Mouse (Mus musculus): ENCODE data around the gene Ssh2. TPM values are rescaled to one million over a fixed set of nuclear protein-coding genes. Genes with fewer than 3 reads are reported as not detected.

Gene Ssh2
- polyA plus RNA-seq, 1 experiment from 2014 or later = 26.6 TPM

DNA sequence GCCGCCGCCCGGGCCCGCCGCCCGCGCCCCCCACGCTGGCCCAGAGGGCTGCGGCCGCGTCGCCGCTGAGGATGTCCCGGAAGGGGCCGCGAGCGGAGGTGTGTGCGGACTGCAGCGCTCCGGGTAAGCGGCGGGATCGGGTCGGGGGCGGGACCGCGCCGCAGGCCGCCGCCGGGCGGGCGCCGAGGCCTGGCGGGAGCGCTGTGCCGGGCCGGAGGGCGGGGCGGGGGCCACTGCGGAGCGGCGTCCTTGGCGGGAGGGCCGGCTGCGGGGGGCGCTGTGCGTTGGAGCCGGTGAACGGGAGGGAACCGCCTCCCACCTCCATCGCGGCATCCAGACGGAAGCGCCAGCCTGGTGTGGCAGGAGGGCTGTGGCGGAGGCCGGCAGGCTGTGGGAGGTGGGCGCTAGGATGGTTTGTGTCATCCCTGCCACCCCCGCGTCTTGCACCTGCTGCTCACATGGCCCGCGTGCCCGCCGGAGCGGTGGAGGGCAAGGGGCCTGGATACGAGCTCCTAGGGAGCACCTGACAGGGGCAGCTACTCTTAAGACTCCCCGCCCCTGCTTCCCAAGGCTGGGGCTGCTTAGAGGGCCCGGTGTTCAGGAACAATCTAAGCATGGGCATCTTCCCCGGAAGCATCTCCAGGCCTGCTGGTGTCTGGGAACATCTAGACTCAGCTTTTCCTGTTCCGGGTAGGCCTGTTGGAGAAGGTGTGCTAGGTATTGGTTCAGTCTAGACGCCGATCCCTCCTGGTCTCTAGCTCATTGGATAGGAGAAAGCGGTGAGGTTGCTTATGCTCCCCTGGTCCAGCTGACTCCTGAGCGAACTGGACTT is 277.6 kb downstream of the Ssh2 start, which contains the start of gene Git1:
Gene Git1, plus strand, starts transcription at position 51 of the 832 bp plus-strand sequence.
- H3K4me1 ChIP-seq (ENCODE audit: control insufficient read depth, insufficient read depth, low read length) = peaks cover 42% of the 10 kb centered on the region
- peak within 1 kb of the TSS; percentile 89 for H3K27ac ChIP-seq (replicated peaks; ENCODE audit: low read depth, low read length)
- ATAC-seq (ENCODE audit: low FRiP score, low TSS enrichment) = no peak
- peak within 1 kb of the TSS; percentile 81 for H3K4me2 ChIP-seq (ENCODE audit: low read length)
- 1% methylated on average over 59 of the region's 74 CpGs for whole genome bisulfite sequencing
- H3K9ac ChIP-seq (replicated peaks; ENCODE audit: low read length) = peak within 1 kb of the TSS; percentile 93
- H3K9me3 ChIP-seq (ENCODE audit: control insufficient read depth, low read length) = no peaks in the 10 kb centered on the region
- peak; percentile 60 for DNase-seq
- H3K4me3 ChIP-seq (replicated peaks; ENCODE audit: low read depth, low read length) = peak within 1 kb of the TSS; percentile 87
- 0 out of 2 replicates have a peak, but pooled peaks cover 1% of the 10 kb centered on the region for H3K36me3 ChIP-seq (ENCODE audit: control insufficient read depth, insufficient read depth, low read length)
- H3K27me3 ChIP-seq (ENCODE audit: control insufficient read depth, insufficient read depth, low read length) = no peaks in the 10 kb centered on the region

DNA sequence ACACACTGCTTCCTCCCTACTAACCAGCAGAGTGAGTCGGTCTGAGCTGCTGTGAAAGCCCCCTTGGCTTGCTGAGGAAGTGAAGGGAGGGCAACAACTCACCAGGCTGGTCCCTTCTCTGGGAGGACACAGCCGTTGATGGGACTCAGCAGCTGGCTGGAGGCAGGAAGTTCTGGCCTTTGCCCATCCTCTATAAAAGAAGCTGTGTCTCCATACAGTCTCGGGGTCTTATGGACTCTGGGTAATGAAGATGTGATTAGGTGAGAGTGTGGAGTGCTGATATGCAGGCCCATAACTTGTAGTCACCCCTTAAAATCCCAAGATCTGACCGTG is 278.2 kb downstream of the Ssh2 start:
- Histone ChIP-seq H3K36me3 (ENCODE audit: control insufficient read depth, insufficient read depth, low read length) (peaks cover 7% of the 10 kb centered on the region; the same call in 1 of the 2 replicates), H3K4me1 (ENCODE audit: control insufficient read depth, insufficient read depth, low read length) (peaks cover 42% of the 10 kb centered on the region), H3K27ac (replicated peaks; ENCODE audit: low read depth, low read length) (peak overlapping the region; percentile 89), H3K4me3 (replicated peaks; ENCODE audit: low read depth, low read length) (peak overlapping the region; percentile 87), H3K9me3 (ENCODE audit: control insufficient read depth, low read length) (no peaks in the 10 kb centered on the region), H3K27me3 (ENCODE audit: control insufficient read depth, insufficient read depth, low read length) (no peaks in the 10 kb centered on the region), H3K9ac (replicated peaks; ENCODE audit: low read length) (peak overlapping the region; percentile 93), H3K4me2 (ENCODE audit: low read length) (peak overlapping the region; percentile 81)
- WGBS = 29% methylated on average over 4 of the region's 4 CpGs
- DNase-seq (no peak), ATAC-seq (ENCODE audit: low FRiP score, low TSS enrichment) (no peak)

DNA sequence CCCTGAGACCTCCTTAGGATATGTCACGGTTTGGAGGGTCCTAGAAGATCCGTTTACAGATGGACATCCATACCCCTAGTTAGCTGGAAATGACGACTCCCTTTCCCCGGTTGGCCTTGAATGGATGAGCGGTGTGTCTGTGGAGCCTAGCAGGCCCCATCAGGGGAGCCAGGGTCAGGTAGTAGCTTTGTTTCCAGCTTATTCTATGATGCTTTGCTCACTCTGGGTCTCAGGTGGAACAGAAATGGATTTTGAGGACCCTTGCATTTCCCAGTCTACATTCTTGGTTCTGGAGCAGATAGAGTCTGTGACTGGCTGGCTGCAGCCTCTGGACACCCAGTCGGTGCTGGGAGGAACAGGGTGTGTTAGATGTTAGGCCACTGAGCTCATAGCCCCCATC is 278.7 kb downstream of the Ssh2 start:
- Histone ChIP-seq H3K4me3 (replicated peaks; ENCODE audit: low read depth, low read length) (peak overlapping the region; percentile 87), H3K4me1 (ENCODE audit: control insufficient read depth, insufficient read depth, low read length) (peaks cover 42% of the 10 kb centered on the region), H3K9me3 (ENCODE audit: control insufficient read depth, low read length) (no peaks in the 10 kb centered on the region), H3K27ac (replicated peaks; ENCODE audit: low read depth, low read length) (no peak overlapping the region), H3K27me3 (ENCODE audit: control insufficient read depth, insufficient read depth, low read length) (no peaks in the 10 kb centered on the region), H3K4me2 (ENCODE audit: low read length) (peak overlapping the region; percentile 81), H3K36me3 (ENCODE audit: control insufficient read depth, insufficient read depth, low read length) (peaks cover 12% of the 10 kb centered on the region), H3K9ac (replicated peaks; ENCODE audit: low read length) (peak overlapping the region; percentile 93)
- no peak for ATAC-seq (ENCODE audit: low FRiP score, low TSS enrichment)
- 73% methylated on average over 6 of the region's 6 CpGs for WGBS
- no peak for DNase-seq

DNA sequence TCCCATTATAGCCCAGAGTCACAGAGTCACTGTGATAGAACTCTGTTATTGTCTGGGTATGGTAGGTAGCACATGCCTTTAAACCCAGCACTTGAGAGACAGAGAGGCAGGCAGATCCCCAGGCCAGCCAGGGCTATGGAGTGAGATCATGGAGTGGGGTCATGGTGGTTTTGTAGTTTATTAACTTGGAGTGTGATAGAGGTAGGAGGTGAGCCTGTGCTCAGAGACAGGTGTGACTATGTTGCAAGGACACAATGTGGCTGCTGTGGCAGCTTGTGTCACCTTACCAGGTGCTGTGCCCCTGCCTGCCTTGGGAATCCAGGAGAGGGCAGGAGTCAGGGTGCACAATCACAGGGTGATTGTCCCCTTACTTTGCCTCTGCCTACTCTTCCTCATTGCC is 279.4 kb downstream of the Ssh2 start:
- H3K9me3 ChIP-seq (ENCODE audit: control insufficient read depth, low read length) = no peaks in the 10 kb centered on the region
- no peak for ATAC-seq (ENCODE audit: low FRiP score, low TSS enrichment)
- peaks cover 19% of the 10 kb centered on the region for H3K36me3 ChIP-seq (ENCODE audit: control insufficient read depth, insufficient read depth, low read length)
- no peak overlapping the region for H3K9ac ChIP-seq (replicated peaks; ENCODE audit: low read length)
- H3K27me3 ChIP-seq (ENCODE audit: control insufficient read depth, insufficient read depth, low read length) = no peaks in the 10 kb centered on the region
- no peak overlapping the region for H3K4me3 ChIP-seq (replicated peaks; ENCODE audit: low read depth, low read length)
- peak overlapping the region; percentile 81; the same call in 1 of the 2 replicates for H3K4me2 ChIP-seq (ENCODE audit: low read length)
- DNase-seq = no peak
- H3K27ac ChIP-seq (replicated peaks; ENCODE audit: low read depth, low read length) = no peak overlapping the region
- peaks cover 39% of the 10 kb centered on the region for H3K4me1 ChIP-seq (ENCODE audit: control insufficient read depth, insufficient read depth, low read length)

DNA sequence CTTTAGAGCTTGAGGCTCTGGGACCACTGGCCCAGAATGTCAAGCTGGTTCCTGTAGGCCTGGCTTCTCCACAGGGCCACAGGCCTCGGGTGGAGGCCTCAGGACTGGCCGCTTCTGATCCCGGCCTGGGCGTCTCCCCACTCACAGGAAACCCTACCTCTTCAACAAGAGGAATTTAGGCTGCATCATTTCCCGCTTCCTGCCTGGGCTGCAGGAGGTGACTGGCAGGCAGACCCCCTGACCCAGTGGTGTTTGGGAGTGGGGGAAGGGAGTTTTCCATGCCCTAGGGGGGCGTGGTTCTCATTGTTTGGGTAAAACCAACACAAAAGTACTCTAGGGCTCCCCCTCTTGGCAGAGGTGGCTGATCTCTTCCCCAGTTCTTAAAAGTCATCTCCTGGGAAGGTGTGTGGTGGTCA is 281.3 kb downstream of the Ssh2 start:
- ATAC-seq (ENCODE audit: low FRiP score, low TSS enrichment) (no peak), DNase-seq (peak; percentile 61)
- H3K27me3 ChIP-seq (ENCODE audit: control insufficient read depth, insufficient read depth, low read length) = no peaks in the 10 kb centered on the region
- H3K4me1 ChIP-seq (ENCODE audit: control insufficient read depth, insufficient read depth, low read length) = peaks cover 30% of the 10 kb centered on the region
- H3K27ac ChIP-seq (replicated peaks; ENCODE audit: low read depth, low read length) = 0 out of 2 replicates have a peak overlapping the region, but pooled peaks have one; percentile 9
- H3K4me2 ChIP-seq (ENCODE audit: low read length) = no peak overlapping the region
- H3K4me3 ChIP-seq (replicated peaks; ENCODE audit: low read depth, low read length) = no peak overlapping the region
- peaks cover 34% of the 10 kb centered on the region for H3K36me3 ChIP-seq (ENCODE audit: control insufficient read depth, insufficient read depth, low read length)
- WGBS = 17% methylated on average over 6 of the region's 6 CpGs
- no peak overlapping the region for H3K9ac ChIP-seq (replicated peaks; ENCODE audit: low read length)
- H3K9me3 ChIP-seq (ENCODE audit: control insufficient read depth, low read length) = no peaks in the 10 kb centered on the region

DNA sequence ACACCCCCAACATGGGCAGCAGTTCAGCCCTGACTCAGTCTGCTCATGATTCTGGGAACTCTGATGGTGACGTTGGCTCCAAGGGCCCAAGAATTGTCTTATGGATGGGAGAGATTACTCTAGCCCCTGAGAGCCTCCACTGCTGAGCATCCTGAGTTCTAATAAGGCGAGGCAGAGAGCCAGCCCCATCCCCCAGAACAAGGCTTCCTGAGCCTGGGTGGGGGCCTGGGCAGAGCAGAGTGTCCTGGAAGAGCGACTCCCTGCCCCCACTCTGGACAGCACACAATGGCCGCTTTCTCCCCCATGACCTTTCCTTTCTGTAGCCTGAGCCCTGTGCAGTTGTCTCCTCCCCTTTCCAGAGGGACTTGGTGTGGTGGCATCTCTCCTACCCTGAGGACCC is 281.8 kb downstream of the Ssh2 start:
- peaks cover 29% of the 10 kb centered on the region for H3K4me1 ChIP-seq (ENCODE audit: control insufficient read depth, insufficient read depth, low read length)
- H3K27me3 ChIP-seq (ENCODE audit: control insufficient read depth, insufficient read depth, low read length) = no peaks in the 10 kb centered on the region
- no peak overlapping the region for H3K4me2 ChIP-seq (ENCODE audit: low read length)
- H3K4me3 ChIP-seq (replicated peaks; ENCODE audit: low read depth, low read length) = no peak overlapping the region
- H3K27ac ChIP-seq (replicated peaks; ENCODE audit: low read depth, low read length) = peak overlapping the region; percentile 26; the same call in 1 of the 2 replicates
- H3K36me3 ChIP-seq (ENCODE audit: control insufficient read depth, insufficient read depth, low read length) = peaks cover 37% of the 10 kb centered on the region
- DNase-seq (no peak), ATAC-seq (ENCODE audit: low FRiP score, low TSS enrichment) (no peak)
- no peaks in the 10 kb centered on the region for H3K9me3 ChIP-seq (ENCODE audit: control insufficient read depth, low read length)
- H3K9ac ChIP-seq (replicated peaks; ENCODE audit: low read length) = no peak overlapping the region
- 35% methylated on average over 3 of the region's 4 CpGs for WGBS

DNA sequence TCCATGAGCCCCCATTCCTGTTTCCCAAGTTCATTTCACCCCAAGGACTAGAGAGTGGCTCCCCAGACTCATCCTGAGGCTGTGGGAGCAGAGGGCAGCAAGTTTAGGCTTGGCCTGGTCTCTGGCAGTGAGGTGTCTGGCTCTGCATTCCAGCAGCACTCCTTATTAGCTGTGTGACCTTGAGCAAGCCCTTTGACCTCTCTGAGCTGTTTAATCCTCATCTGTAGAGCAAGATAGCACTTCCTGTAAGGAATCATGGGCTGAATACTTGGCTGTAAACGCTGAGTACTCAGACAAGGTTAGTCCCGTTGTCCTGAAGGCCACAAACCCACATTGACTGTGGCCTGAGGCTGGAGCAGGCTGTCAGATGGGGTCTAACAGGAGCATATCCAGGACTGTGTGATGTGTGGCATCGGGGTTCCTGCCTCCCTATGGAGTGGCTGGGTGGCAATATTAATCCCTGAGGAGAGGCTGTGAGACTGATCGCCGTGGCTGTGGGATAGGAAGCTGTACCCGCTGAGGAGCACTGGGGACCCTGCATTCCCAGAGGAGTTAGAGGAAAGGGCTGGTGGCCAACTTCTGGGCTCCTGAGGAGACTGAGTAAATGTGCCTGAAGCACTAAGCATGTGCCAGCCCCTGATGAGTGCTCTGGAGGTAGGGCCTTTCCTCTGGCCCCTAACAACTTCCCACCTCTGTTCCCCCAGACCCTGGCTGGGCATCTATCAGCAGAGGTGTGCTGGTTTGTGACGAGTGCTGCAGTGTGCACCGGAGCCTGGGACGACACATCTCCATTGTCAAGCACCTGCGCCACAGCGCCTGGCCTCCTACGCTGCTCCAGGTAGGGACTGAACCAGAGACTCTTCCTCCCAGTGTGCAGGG is 282.4 kb downstream of the Ssh2 start:
- Histone ChIP-seq H3K9ac (replicated peaks; ENCODE audit: low read length) (no peak overlapping the region), H3K4me2 (ENCODE audit: low read length) (no peak overlapping the region), H3K4me1 (ENCODE audit: control insufficient read depth, insufficient read depth, low read length) (peaks cover 29% of the 10 kb centered on the region), H3K27me3 (ENCODE audit: control insufficient read depth, insufficient read depth, low read length) (no peaks in the 10 kb centered on the region), H3K4me3 (replicated peaks; ENCODE audit: low read depth, low read length) (no peak overlapping the region), H3K9me3 (ENCODE audit: control insufficient read depth, low read length) (no peaks in the 10 kb centered on the region), H3K27ac (replicated peaks; ENCODE audit: low read depth, low read length) (peak overlapping the region; percentile 26; the same call in 1 of the 2 replicates), H3K36me3 (ENCODE audit: control insufficient read depth, insufficient read depth, low read length) (peaks cover 43% of the 10 kb centered on the region)
- DNase-seq (no peak), ATAC-seq (ENCODE audit: low FRiP score, low TSS enrichment) (no peak)
- 63% methylated on average over 12 of the region's 12 CpGs for WGBS

DNA sequence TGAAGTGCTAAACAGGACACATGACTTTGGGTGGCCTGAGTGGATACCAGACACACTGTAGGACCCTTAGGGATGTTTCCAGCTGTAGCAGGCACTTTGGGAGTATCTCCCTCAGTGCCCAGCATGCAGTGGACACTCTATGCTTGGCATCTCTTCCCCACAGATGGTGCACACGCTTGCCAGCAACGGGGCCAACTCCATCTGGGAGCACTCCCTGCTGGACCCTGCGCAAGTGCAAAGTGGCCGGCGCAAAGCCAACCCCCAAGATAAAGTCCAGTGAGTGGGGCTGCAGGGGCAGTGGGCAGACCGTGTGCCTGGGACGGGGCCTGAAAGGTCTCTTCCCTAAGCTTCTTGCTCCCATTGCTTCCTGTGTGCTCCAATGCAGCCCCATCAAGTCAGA is 283.3 kb downstream of the Ssh2 start:
- Histone ChIP-seq H3K4me3 (replicated peaks; ENCODE audit: low read depth, low read length) (no peak overlapping the region), H3K27me3 (ENCODE audit: control insufficient read depth, insufficient read depth, low read length) (no peaks in the 10 kb centered on the region), H3K4me1 (ENCODE audit: control insufficient read depth, insufficient read depth, low read length) (peaks cover 26% of the 10 kb centered on the region), H3K4me2 (ENCODE audit: low read length) (no peak overlapping the region), H3K9ac (replicated peaks; ENCODE audit: low read length) (no peak overlapping the region), H3K9me3 (ENCODE audit: control insufficient read depth, low read length) (no peaks in the 10 kb centered on the region), H3K36me3 (ENCODE audit: control insufficient read depth, insufficient read depth, low read length) (peaks cover 52% of the 10 kb centered on the region), H3K27ac (replicated peaks; ENCODE audit: low read depth, low read length) (no peak overlapping the region)
- DNase-seq (no peak), ATAC-seq (ENCODE audit: low FRiP score, low TSS enrichment) (no peak)
- WGBS = 92% methylated on average over 7 of the region's 7 CpGs
